Mouse (Mus musculus) midbrain, embryonic 12.5 days (tissue): ENCODE results near the gene Gnao1. TPM values are rescaled to one million over a fixed set of nuclear protein-coding genes. Genes with fewer than 3 reads are reported as not detected.
A peak's percentile ranks its signal among the peaks of the same experiment; 100 is the strongest.

Experiments
- ATAC-seq: fragments of 200-750 bp; cut with Nextera tagmentation; 2 replicates; pipeline ENCODE4 v1.8.0; 2017; ENCODE audit warnings: low read depth, moderate TSS enrichment, moderate library complexity; ENCODE audit not compliant: low FRiP score
- H3K27ac ChIP-seq: fragments of 300-500 bp; sonication (generic); replicated peaks from 2 replicates; pipeline ENCODE4 v1.5.1; 2016; ENCODE audit warnings: mild to moderate bottlenecking
- H3K27me3 ChIP-seq: fragments of 300-500 bp; sonication (generic); 2 replicates; pipeline ENCODE4 v1.6.1; 2016; ENCODE audit warnings: mild to moderate bottlenecking
- H3K36me3 ChIP-seq: fragments of 300-500 bp; sonication (generic); 2 replicates; pipeline ENCODE4 v1.6.1; 2016
- H3K4me1 ChIP-seq: fragments of 300-500 bp; sonication (generic); 2 replicates; pipeline ENCODE4 v1.6.1; 2016
- H3K4me2 ChIP-seq: fragments of 300-500 bp; sonication (generic); replicated peaks from 2 replicates; pipeline ENCODE4 v1.6.1; 2016; ENCODE audit warnings: mild to moderate bottlenecking, moderate library complexity
- H3K4me3 ChIP-seq: fragments of 300-500 bp; sonication (generic); 2 replicates; pipeline ENCODE4 v1.5.1; 2016; ENCODE audit warnings: mild to moderate bottlenecking
- H3K9ac ChIP-seq: fragments of 300-500 bp; sonication (generic); replicated peaks from 2 replicates; pipeline ENCODE4 v1.6.1; 2016; ENCODE audit warnings: mild to moderate bottlenecking, moderate library complexity
- H3K9me3 ChIP-seq: fragments of 300-500 bp; sonication (generic); 2 replicates; pipeline ENCODE4 v1.6.1; 2016; ENCODE audit warnings: mild to moderate bottlenecking
- WGBS: fragments of 180-500 bp; shearing (Covaris S2); methylation state at CpG from one replicate; pipeline ENCODE4 v1.1.7; 2016; 5-methylcytosine and 5-hydroxymethylcytosine counted together
- polyA plus RNA-seq: library from polyadenylated mRNA; unstranded; fragments of >200 nt; fragmentation: Nextera tagmentation; extraction: Ambion mirVana; gene quantifications from 2 replicates; pipeline ENCODE4 v1.2.1, GENCODE M21; 2016

Gnao1 gene
- polyA plus RNA-seq, 1 experiment from 2014 or later: 77.6 TPM

- no peaks in the 10 kb centered on the region for H3K9me3 ChIP-seq
- 85% methylated on average over 6 of the region's 6 CpGs for WGBS
- no peak overlapping the region for H3K4me2 ChIP-seq
- no peak overlapping the region for H3K4me3 ChIP-seq
- H3K27me3 ChIP-seq: no peaks in the 10 kb centered on the region
- H3K4me1 ChIP-seq: no peaks in the 10 kb centered on the region
- no peak overlapping the region for H3K9ac ChIP-seq
- no peak overlapping the region for H3K27ac ChIP-seq
- H3K36me3 ChIP-seq: peaks cover 67% of the 10 kb centered on the region
- ATAC-seq: no peak
Measured at GRCm38 (mm10) chr8:93968293-93968692, 158.5 kb downstream of the Gnao1 start.

- no peak overlapping the region for H3K4me2 ChIP-seq
- no peak overlapping the region for H3K4me3 ChIP-seq
- H3K9ac ChIP-seq: no peak overlapping the region
- H3K27ac ChIP-seq: no peak overlapping the region
- WGBS: 74% methylated on average over 7 of the region's 7 CpGs
- no peaks in the 10 kb centered on the region for H3K4me1 ChIP-seq
- no peaks in the 10 kb centered on the region for H3K9me3 ChIP-seq
- no peak for ATAC-seq
- H3K27me3 ChIP-seq: no peaks in the 10 kb centered on the region
- peaks cover 75% of the 10 kb centered on the region for H3K36me3 ChIP-seq
Measured at GRCm38 (mm10) chr8:93969626-93970340, 160.0 kb downstream of the Gnao1 start.

- no peaks in the 10 kb centered on the region for H3K9me3 ChIP-seq
- peaks cover 76% of the 10 kb centered on the region for H3K36me3 ChIP-seq
- WGBS: 94% methylated on average over 10 of the region's 10 CpGs
Measured at GRCm38 (mm10) chr8:93971451-93971850, 161.7 kb downstream of the Gnao1 start.

GRCm38 (mm10) chr8:93972211-93972610 lies 162.4 kb downstream of the Gnao1 start:
- no peak for ATAC-seq
- peaks cover 74% of the 10 kb centered on the region for H3K36me3 ChIP-seq
- no peaks in the 10 kb centered on the region for H3K27me3 ChIP-seq
- H3K4me3 ChIP-seq: no peak overlapping the region
- 0 out of 2 replicates have a peak overlapping the region, but pooled peaks have one; percentile 42 for H3K27ac ChIP-seq
- no peaks in the 10 kb centered on the region for H3K9me3 ChIP-seq
- H3K9ac ChIP-seq: no peak overlapping the region
- no peak overlapping the region for H3K4me2 ChIP-seq
- H3K4me1 ChIP-seq: no peaks in the 10 kb centered on the region
- 81% methylated on average over 5 of the region's 5 CpGs for WGBS

More at GRCm38 (mm10) chr8:93971451-93971850, 161.7 kb downstream of the Gnao1 start:
- H3K27me3 ChIP-seq: no peaks in the 10 kb centered on the region
- no peak overlapping the region for H3K9ac ChIP-seq
- H3K4me2 ChIP-seq: no peak overlapping the region
- no peak overlapping the region for H3K27ac ChIP-seq
- no peak overlapping the region for H3K4me3 ChIP-seq
- H3K4me1 ChIP-seq: no peaks in the 10 kb centered on the region
- no peak for ATAC-seq

- no peaks in the 10 kb centered on the region for H3K4me1 ChIP-seq
- H3K27ac ChIP-seq: no peak overlapping the region
- H3K4me3 ChIP-seq: no peak overlapping the region
- ATAC-seq: no peak
- H3K9me3 ChIP-seq: no peaks in the 10 kb centered on the region
- H3K9ac ChIP-seq: no peak overlapping the region
- H3K36me3 ChIP-seq: peaks cover 73% of the 10 kb centered on the region
- no peak overlapping the region for H3K4me2 ChIP-seq
- 84% methylated on average over 14 of the region's 14 CpGs for WGBS
- no peaks in the 10 kb centered on the region for H3K27me3 ChIP-seq
Measured at GRCm38 (mm10) chr8:93972971-93973734, 163.4 kb downstream of the Gnao1 start.

GRCm38 (mm10) chr8:93973831-93974375 lies 164.1 kb downstream of the Gnao1 start:
- no peak overlapping the region for H3K4me2 ChIP-seq
- 93% methylated on average over 13 of the region's 13 CpGs for WGBS
- no peak for ATAC-seq
- H3K4me1 ChIP-seq: no peaks in the 10 kb centered on the region
- H3K4me3 ChIP-seq: no peak overlapping the region
- H3K36me3 ChIP-seq: peaks cover 81% of the 10 kb centered on the region
- H3K9me3 ChIP-seq: no peaks in the 10 kb centered on the region
- H3K27me3 ChIP-seq: no peaks in the 10 kb centered on the region
- H3K27ac ChIP-seq: no peak overlapping the region
- no peak overlapping the region for H3K9ac ChIP-seq

- Histone ChIP-seq H3K4me1 (no peaks in the 10 kb centered on the region), H3K27me3 (no peaks in the 10 kb centered on the region), H3K9ac (no peak overlapping the region), H3K9me3 (no peaks in the 10 kb centered on the region), H3K4me2 (no peak overlapping the region), H3K4me3 (no peak overlapping the region), H3K36me3 (peaks cover 87% of the 10 kb centered on the region), H3K27ac (no peak overlapping the region)
- WGBS: 88% methylated on average over 11 of the region's 11 CpGs
- ATAC-seq: no peak
Measured at GRCm38 (mm10) chr8:93974602-93975186, 164.9 kb downstream of the Gnao1 start.

GRCm38 (mm10) chr8:93975358-93975757 lies 165.6 kb downstream of the Gnao1 start:
- no peak overlapping the region for H3K4me3 ChIP-seq
- H3K9me3 ChIP-seq: no peaks in the 10 kb centered on the region
- ATAC-seq: no peak
- H3K27ac ChIP-seq: no peak overlapping the region
- peaks cover 88% of the 10 kb centered on the region for H3K36me3 ChIP-seq
- no peak overlapping the region for H3K9ac ChIP-seq
- no peaks in the 10 kb centered on the region for H3K27me3 ChIP-seq
- no peaks in the 10 kb centered on the region for H3K4me1 ChIP-seq
- 88% methylated on average over 2 of the region's 2 CpGs for WGBS
- no peak overlapping the region for H3K4me2 ChIP-seq

- no peak overlapping the region for H3K4me2 ChIP-seq
- no peak overlapping the region for H3K27ac ChIP-seq
- WGBS: 93% methylated on average over 6 of the region's 6 CpGs
- peaks cover 89% of the 10 kb centered on the region for H3K36me3 ChIP-seq
- H3K9ac ChIP-seq: no peak overlapping the region
- no peak overlapping the region for H3K4me3 ChIP-seq
- no peaks in the 10 kb centered on the region for H3K4me1 ChIP-seq
- no peak for ATAC-seq
- H3K27me3 ChIP-seq: no peaks in the 10 kb centered on the region
- H3K9me3 ChIP-seq: no peaks in the 10 kb centered on the region
Measured at GRCm38 (mm10) chr8:93976446-93977211, 166.9 kb downstream of the Gnao1 start.

- H3K9ac ChIP-seq: no peak overlapping the region
- 95% methylated on average over 4 of the region's 4 CpGs for WGBS
- no peak overlapping the region for H3K27ac ChIP-seq
- H3K9me3 ChIP-seq: no peaks in the 10 kb centered on the region
- no peaks in the 10 kb centered on the region for H3K27me3 ChIP-seq
- H3K4me2 ChIP-seq: no peak overlapping the region
- peaks cover 90% of the 10 kb centered on the region for H3K36me3 ChIP-seq
- no peaks in the 10 kb centered on the region for H3K4me1 ChIP-seq
- no peak overlapping the region for H3K4me3 ChIP-seq
- ATAC-seq: no peak
Measured at GRCm38 (mm10) chr8:93980141-93980540, 170.4 kb downstream of the Gnao1 start.

- Histone ChIP-seq H3K9me3 (no peaks in the 10 kb centered on the region), H3K4me2 (no peak overlapping the region), H3K27me3 (no peaks in the 10 kb centered on the region), H3K9ac (no peak overlapping the region), H3K27ac (no peak overlapping the region), H3K4me1 (no peaks in the 10 kb centered on the region), H3K36me3 (peaks cover 86% of the 10 kb centered on the region), H3K4me3 (no peak overlapping the region)
- 94% methylated on average over 5 of the region's 5 CpGs for WGBS
- ATAC-seq: no peak
Measured at GRCm38 (mm10) chr8:93981679-93982215, 172.0 kb downstream of the Gnao1 start.
